Mouse (Mus musculus): Measurements from ENCODE around the gene Ttc7b. TPM values are rescaled to one million over a fixed set of nuclear protein-coding genes. Genes with fewer than 3 reads are reported as not detected.

The Ttc7b gene
- total RNA-seq, 2 experiments from 2014 or later = 14.9 to 28.9 TPM

DNA sequence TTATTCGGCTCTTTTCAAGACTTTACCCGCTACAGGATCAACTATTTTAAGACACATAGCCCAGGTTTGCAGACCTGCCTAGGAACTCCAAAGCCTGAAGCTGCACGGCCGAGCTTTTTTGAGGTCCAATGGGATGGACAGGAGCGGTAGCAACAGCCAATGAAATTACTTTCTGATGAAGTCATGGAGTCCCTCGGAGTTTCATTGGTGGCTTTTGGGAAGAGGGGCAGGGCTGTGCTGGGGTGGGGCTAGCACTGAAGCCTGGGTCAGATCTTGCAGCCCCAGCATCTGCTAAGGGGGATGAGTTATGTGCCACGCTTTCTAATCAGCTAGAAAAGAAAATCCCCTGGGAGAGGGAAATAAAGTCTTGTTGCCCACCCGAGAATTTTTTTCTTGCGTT, 7.1 kb upstream of the Ttc7b start:
- peak; percentile 72 for ATAC-seq (replicated peaks; ENCODE audit: poor library complexity, severe bottlenecking)

DNA sequence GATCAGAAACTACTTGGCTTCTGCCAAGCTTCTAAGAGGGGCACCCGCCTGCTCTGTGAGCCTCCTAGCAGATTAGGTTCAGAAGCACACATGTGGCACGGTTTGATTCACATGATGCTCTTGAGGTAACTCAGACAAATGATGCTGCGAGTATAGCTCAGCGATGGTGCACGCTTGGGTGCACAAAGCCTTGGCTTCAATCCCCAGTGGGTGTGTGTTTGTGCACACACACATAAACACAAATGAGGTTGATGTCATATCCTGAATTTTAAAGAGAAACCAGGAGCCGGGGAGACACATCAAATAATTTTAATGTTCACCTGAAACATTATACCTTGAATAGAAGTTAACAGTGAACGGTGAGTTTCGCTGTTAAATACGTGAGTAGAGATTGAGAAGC, 6.6 kb upstream of the Ttc7b start:
- no peak for ATAC-seq (replicated peaks; ENCODE audit: poor library complexity, severe bottlenecking)

DNA sequence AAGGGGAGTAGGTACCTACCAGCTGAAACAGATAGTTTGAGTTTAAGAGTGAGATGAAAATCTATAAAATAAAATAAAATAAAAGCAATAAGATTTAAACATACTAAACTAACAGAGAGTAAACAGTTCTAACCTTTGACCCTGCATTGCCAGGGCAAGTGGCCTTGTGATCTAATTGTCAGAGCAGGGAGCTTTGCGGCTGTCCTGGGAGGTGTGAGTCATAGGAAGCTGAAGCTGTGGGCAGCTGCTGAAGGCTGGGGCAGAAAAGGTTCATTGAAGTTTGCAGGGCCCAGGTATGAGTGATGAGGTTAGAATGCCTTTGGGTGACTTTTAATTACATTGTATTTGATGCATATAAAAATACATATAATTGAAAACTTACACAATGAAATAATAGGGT, 5.3 kb upstream of the Ttc7b start:
- ATAC-seq (replicated peaks; ENCODE audit: poor library complexity, severe bottlenecking) = no peak

GRCm38 (mm10) chr12:100520077-100520793, 391 bp downstream of the Ttc7b start:
- ATAC-seq (replicated peaks; ENCODE audit: poor library complexity, severe bottlenecking) = peak; percentile 61

DNA sequence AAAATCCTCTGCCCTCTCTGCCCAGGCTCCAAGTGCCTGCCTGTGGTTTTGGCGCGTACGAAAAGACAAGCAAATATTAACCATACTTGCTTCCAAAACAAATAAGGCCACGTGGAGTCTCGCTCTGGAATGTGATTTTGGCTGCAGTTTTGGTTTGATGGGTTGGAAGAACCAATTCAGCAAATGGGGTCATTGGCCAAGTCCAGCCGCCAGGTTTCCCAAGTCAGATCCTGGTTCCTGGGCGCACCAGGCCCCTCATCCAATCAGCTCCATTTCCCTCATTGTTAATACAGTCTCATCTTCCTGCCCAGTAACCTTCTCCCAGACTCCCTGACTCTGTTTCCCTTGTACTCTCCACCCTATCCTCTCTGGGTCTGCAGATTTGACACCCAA, 946 bp downstream of the Ttc7b start:
- ATAC-seq (replicated peaks; ENCODE audit: poor library complexity, severe bottlenecking) = 0 out of 2 replicates have a peak, but pooled peaks have one; percentile 1

GRCm38 (mm10) chr12:100517371-100517770, 3.3 kb downstream of the Ttc7b start:
- no peak for ATAC-seq (replicated peaks; ENCODE audit: poor library complexity, severe bottlenecking)

DNA sequence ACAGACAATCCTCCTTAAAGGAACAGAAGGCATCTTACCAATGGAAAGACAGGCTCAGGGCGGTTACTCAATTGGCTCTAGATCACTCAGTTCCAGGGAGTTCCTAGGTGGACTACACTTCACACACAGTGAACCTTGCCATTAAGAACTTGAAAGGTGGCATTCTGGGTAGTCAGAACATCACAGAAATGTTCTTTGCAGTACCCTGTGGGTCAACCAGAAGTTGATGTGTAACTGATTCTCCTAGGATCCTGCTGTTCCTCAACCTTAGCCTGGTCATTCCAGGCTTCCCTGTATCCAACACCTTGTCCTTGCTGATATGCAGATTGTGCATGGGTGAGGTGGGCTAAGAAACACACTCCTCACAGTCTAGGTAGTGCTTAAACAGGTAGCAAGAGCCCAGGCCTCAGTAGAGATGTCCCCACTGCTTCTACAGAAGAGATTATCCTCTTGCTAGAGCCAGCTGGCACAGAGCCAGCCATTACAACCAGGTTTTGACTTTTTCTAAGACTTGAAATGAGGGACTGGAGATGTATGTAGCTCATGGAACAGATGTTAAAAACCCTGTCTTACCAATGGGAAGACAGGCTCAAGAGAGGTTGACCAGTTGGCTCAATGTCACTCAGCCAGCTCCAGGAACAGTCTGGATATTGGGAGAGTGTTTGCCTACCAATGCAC, 4.3 kb downstream of the Ttc7b start:
- ATAC-seq (replicated peaks; ENCODE audit: poor library complexity, severe bottlenecking) = no peak

DNA sequence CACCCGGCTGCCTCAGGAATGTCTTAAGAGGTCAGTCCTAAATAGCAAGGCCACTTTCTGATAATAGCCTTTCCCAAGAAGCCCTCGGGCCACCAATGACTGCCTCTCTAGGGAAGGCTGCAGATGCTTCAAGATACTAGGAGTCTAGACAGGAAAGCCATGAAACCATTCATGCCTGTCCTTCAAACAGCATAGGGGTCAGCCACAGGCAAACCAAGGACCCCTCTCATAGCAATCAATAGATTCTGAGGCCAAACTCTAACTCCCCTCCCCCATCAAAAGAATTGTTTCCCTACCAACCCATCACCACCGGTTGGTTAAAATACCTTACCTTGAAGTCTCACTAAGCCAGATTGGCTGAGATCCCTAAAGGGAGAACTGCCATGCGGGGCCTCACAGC, 5.1 kb downstream of the Ttc7b start:
- ATAC-seq (replicated peaks; ENCODE audit: poor library complexity, severe bottlenecking) = no peak

- no peak for ATAC-seq (replicated peaks; ENCODE audit: poor library complexity, severe bottlenecking)
These were observed 6.0 kb downstream of the Ttc7b start for GRCm38 (mm10) chr12:100514611-100515010.

GRCm38 (mm10) chr12:100513131-100513530, 7.5 kb downstream of the Ttc7b start:
- no peak for ATAC-seq (replicated peaks; ENCODE audit: poor library complexity, severe bottlenecking)

- ATAC-seq (replicated peaks; ENCODE audit: poor library complexity, severe bottlenecking) = no peak
These were observed 8.0 kb downstream of the Ttc7b start for GRCm38 (mm10) chr12:100512641-100513040.

GRCm38 (mm10) chr12:100509615-100510282, 10.9 kb downstream of the Ttc7b start:
- ATAC-seq (replicated peaks; ENCODE audit: poor library complexity, severe bottlenecking) = no peak

DNA sequence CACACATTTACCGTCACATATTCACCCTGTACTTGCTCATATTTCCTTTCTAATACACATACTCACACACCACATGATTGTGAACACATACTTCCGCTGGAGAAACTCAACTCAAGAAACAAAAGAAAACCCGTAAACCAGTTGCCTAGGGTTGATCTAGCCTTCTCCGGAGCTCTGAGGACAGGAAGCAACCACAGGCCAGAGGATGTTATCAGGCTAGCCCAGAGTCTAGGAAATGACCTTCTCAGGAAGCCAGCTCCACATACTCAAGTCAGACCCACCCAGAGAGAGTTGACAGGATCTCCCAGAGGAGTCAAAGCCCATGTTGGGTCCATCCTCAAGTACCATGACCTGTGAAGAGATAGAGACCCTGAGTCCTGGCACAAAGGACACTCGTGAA, 12.0 kb downstream of the Ttc7b start:
- ATAC-seq (replicated peaks; ENCODE audit: poor library complexity, severe bottlenecking) = peak; percentile 7; the same call in 1 of the 2 replicates

- ATAC-seq (replicated peaks; ENCODE audit: poor library complexity, severe bottlenecking) = peak; percentile 90
These were observed 15.1 kb downstream of the Ttc7b start for GRCm38 (mm10) chr12:100505484-100505883.

DNA sequence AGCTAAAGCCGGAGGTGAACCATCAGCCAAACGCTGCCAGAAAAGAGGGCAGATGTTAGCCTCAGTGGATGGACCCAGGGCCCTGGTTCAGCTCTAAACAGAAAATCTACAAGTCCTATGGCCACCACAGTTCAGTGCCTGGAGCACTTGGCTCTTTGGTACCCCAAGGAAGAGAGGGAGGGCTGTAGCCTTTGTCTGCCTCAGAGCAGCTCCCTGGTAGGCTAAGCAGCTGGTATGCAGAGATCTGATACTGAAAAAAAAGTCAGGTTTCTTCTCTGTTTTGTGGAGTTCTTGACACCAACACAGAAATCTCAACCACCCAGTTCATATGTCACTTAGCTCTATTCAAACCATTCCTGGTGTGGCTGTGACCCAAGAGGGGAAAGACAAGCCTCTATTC, 16.0 kb downstream of the Ttc7b start:
- no peak for ATAC-seq (replicated peaks; ENCODE audit: poor library complexity, severe bottlenecking)

- ATAC-seq (replicated peaks; ENCODE audit: poor library complexity, severe bottlenecking) = no peak
These were observed 17.0 kb downstream of the Ttc7b start for GRCm38 (mm10) chr12:100503659-100504058.

DNA sequence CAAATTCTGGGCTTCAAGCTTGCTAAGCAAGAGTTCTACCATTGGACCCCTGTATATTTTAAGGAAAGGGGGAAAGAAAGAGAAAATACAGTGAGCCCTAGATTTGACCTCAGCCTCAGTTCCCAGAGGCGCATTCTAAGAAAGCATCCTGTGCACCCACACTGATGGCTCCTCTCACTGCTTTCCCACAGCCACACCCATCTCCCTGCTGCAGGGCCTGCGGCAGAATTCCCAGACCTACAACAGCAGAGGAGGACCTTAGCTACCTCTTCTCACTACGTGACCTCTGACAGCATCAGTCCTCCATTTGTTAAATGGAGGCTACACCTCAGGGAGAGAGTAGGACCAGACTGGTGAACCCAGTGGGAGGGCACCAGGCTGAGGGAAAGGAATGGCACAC, 18.1 kb downstream of the Ttc7b start:
- no peak for ATAC-seq (replicated peaks; ENCODE audit: poor library complexity, severe bottlenecking)

GRCm38 (mm10) chr12:100501261-100501660, 19.4 kb downstream of the Ttc7b start:
- ATAC-seq (replicated peaks; ENCODE audit: poor library complexity, severe bottlenecking) = peak; percentile 66

GRCm38 (mm10) chr12:100499469-100499868, 21.2 kb downstream of the Ttc7b start:
- ATAC-seq (replicated peaks; ENCODE audit: poor library complexity, severe bottlenecking) = peak; percentile 81

DNA sequence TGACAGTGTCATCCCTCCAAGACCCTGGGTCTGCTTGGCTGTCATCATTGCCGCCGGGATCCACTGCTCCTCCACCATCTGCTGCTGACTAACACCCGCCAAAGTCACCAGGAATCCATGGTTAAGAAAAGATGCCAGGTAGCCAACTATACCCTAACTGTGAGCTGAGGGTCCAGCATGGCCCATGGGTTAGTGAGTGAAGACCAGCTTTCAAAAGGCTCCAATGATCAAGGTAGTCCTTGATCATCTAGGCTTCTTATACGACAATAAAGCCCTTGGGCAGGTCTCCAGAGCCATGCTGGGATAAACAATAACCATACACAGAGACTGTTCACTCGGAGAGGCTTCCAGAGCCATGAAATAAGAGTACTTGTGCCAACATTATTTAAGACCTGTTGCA, 22.6 kb downstream of the Ttc7b start:
- ATAC-seq (replicated peaks; ENCODE audit: poor library complexity, severe bottlenecking) = no peak

- ATAC-seq (replicated peaks; ENCODE audit: poor library complexity, severe bottlenecking) = no peak
These were observed 25.5 kb downstream of the Ttc7b start for GRCm38 (mm10) chr12:100495083-100495482.
